Mouse (Mus musculus) megakaryocyte, adult 5-6 weeks (primary cell): ENCODE results near the gene Tspan18. TPM values are rescaled to one million over a fixed set of nuclear protein-coding genes. Genes with fewer than 3 reads are reported as not detected.

ENCODE experiments used
- ATAC-seq: 2 replicates; pipeline ENCODE4 v1.8.0; 2016; ENCODE audit warnings: mild to moderate bottlenecking, inconsistent platforms; ENCODE audit not compliant: poor library complexity, severe bottlenecking
- total RNA-seq, 2 experiments: library from RNA; stranded (forward) in 1 of 2; stranded (reverse) in 1 of 2; fragments of 153-499, 151-499 nt in 1 of 2; fragments of 221-1000, 200-1000 nt in 1 of 2; gene quantifications; 2 replicates each; pipeline versions ENCODE4 v1.2.3 to v1.2.4; 2015 to 2017

Gene Tspan18
- total RNA-seq, 2 experiments from 2014 or later, result 0.20 TPM; not detected in 1

DNA sequence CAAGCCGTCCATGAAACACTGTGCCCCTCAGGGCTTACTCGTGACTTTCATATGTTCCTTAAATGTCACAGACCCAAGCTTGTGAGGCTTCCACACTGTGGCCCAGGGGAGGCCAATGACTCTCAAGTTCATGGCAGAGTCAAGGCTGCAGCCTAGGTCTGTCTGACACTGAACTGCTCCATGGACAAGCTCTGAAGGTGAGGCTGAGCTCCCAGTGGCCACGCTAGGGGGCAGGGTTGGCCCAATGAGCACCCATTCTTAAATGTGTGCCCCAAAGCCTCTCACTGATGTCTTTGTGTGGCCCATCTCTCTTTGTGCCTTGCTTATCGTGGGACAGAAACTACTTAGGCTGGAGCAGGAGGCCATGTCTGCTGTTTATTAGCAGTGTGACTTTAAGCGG lies 113.9 kb downstream of the Tspan18 start:
- ATAC-seq, result no peak

DNA sequence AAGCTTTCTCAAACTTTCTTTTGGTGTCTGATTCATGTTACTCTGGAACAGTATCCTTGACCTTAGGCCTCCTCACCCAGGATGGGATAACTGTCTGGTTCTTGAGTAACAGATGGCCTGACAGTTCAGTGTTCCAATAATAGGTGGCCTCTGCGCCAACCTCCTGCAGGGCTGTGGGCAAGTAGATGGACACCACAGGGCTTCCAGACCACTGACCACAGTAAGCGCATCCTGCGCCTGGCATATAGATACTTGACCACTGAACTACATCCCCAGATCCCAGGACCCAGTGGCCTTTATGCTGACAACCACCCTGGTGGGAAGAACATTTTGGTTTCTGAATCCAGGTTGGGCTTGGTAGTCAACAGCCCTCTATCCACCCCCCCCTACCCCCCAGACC lies 114.7 kb downstream of the Tspan18 start:
- no peak for ATAC-seq

DNA sequence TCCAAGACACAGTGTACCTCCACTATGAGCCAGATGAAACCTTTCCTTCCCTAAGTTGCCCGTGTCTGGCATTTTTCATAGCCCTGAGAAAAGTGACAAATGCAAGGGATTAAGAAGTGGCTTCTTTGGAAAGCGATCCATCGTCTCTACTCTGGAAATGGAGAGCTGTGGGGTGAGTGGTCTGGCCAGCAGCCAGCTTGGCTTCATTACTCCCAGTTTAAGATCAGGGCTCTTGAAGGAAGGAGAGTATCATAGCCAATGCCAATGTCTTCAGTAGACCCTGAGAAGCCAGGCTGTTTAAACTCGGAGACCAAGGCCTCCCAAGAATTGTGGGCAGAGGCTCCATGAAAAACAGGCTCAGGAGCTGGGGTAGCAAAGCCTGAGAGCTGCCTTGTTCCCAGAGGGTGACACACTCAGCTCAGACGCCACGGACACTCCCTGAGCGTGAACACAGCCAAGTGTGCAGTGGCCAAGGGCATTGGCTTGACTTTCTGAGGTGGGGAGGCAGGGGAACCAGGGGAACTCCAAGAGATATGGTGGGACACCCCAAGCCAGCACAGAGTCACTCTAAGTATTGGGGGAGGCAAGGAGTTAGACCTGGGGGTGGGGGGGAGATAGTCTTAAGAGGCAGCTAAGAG lies 115.8 kb downstream of the Tspan18 start:
- ATAC-seq, result no peak

DNA sequence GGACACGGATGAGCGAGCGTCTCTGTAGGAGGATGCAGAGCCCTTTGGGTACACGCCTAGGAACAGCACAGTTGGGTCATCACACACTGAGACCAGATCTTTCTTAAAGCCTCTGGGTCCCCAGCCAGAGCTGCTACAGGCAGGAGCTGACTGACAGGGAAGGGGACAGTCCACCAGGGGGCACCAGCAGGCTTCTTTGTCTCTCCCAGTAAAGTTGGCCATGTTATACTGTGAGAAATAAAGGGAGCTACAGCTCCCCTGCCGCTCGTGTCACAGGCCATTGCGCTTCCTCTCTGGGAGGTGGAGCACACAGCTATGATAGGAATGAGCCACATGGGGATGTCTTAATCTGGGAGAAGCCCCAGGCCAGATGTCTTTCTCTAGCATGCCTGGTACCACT lies 117.3 kb downstream of the Tspan18 start:
- peak; percentile 66 for ATAC-seq

DNA sequence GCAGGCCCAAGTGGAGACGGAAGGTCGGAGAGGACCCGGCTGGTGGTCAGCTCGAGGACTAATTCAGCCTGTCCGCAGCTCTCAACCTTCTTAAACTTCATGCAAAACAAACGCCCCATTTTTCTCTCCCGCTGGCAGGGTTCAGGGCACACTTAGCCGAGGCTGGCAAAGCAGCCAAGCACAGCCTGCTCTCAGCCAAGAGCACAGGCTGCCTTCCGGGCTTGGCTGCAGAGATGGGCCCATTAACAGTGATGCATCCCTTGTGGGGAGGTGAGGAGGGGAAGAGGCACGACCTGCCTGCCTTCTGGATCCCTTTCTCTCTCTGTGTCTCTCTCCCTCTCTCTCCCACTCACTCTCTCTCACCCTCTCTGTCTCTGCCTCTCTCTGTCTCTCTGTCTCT lies 118.5 kb downstream of the Tspan18 start:
- ATAC-seq, result no peak

DNA sequence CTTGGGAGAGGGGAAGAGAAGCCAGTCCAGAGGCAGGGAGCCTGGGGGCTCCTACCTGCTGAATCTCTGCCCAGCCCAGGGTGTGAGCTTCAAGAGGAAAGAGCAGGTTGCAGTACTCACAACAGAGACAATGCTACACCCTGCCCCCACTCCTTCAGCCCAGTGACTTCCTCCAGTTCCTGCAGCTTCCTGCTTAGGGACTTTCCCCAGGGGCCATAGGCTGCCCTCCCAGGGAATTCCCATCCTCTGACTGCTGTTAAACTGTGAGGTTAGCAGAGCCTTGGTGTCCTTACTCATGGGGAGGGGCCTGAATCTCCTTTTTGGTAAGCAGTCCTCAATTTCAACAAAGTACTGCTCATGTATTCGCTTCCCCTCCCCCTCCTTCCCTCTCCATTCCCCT lies 120.1 kb downstream of the Tspan18 start:
- no peak for ATAC-seq

DNA sequence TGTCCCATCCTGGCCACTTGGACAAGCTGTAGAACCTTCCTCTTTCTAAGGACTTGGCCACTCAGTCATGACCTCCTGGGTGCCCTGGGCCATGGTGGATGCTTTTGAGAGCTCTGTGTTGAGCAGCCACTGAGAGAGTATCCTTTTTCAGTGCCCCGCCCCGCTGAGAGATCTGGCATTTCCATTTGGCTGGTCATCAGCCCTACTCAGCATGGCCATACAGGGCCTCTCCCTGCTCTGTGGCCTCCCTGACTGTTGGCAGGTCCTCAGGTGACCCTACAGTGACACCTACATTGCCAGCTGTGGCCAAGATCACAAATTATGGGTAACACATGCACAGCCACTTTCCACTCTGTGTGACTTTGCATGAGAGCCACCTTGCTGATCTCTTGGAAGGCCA lies 121.4 kb downstream of the Tspan18 start:
- ATAC-seq, result no peak

DNA sequence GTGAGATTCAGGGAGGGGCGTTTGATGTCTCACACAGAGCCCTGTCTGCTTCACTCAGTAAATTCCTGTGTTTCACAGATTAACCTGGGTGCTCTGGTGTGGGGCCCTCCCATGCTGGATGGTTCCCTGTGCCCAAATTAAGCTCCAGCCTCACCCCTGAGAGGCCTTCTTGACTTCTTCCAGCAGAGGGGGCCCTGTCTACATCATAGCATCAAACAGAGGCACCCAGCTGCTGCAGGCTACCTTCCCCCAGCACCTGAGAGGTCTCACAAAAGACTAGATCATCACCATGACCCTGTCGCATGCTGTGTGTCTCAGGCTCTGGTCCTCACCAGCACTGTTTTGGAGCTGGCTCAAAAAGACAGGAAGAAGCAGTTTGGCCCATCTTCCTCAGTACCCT lies 121.9 kb downstream of the Tspan18 start:
- no peak for ATAC-seq

DNA sequence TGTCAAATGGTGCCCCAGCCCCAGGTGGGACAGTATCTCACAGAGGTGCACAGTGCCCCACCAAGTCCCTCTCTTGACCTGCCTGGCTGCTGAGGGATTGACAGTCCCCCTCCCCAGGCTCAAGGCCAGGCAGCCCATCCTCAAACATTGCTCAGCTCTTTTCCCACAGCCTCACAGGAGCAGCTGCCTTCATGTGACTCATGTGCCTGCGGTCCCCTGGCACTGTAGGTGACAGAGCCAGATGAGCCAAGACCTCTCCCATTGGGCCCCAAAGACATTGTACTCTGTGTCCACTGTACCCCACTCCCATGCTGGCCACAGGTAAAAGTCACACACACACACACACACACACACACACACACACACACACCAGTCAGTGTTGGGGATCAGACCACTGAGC lies 128.2 kb downstream of the Tspan18 start:
- no peak for ATAC-seq

DNA sequence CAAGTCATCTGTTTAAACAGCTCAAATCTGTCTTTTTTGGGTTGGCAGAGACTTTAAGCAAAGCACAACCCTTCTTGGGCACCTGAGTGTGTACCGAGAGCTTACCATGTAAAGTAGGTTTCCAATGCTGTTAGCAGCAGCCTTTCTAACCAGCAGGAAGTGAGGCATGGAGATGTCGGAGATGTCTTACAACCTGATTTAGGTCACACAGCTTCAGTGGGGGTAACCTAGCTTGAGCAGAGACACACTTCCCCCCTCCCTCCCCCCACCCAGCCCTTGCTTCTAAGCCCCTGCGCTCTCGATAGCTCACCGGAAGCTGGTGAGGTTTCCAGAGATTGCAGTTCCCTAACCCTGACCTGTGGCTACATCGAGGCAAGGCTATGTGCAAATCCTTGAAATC lies 129.7 kb downstream of the Tspan18 start:
- ATAC-seq, result no peak

DNA sequence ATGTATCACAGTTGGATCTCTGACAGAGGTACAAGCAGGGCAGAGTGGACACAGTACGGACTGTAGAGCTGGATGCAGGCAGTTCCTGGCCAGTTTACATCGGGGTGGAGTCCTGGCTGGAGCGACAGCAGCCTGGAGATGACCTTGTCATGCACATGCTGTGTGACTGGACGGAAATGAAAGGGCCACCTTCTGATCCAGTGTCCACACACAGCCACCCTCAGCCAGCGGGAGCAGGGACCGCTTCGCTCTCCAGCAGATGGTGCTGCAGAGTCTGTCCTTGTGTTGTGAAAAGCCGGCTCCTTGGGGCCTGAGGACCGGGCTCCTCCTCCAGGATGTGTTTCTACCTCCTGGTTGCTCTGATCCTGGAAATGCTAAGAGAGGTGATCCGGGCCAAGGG lies 130.6 kb downstream of the Tspan18 start:
- no peak for ATAC-seq

DNA sequence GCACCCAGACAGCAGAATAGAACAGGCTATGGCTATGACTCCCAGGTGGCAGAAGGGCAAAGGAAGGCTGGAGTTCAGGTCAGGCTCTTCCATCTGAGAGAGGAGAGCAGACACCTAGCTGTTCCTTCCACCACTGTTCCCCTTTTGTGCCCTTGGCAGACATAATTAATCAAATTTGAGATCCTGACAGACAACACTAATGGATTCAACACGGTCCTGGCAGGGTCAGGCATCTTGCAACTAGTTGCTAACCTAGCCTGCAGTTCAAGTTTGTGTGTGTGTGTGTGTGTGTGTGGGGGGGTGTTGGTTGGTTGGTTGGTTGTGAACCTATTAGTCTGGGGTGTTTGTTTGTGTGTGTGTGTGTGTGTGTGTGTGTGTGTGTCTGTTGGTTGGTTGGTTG lies 131.5 kb downstream of the Tspan18 start:
- no peak for ATAC-seq

DNA sequence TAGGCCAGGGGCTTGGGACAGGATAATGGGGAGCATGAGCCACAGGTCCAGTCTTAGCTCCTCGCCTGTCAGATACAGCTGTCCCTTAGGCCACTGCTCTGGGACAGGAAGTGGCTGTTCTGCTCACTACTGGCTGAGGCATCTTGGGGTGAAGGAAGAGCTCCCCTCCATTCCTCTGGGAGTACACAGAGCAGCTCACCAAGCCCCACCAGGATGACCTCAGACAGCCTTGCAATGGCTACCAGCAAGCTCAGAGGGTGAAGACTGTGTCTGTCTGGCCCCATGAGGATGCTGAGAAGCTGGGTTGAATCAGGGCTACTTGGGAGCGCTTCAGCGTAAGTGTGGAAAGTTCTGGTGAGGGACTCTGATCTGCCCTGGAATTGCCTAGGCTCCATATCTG lies 132.3 kb downstream of the Tspan18 start:
- no peak for ATAC-seq

DNA sequence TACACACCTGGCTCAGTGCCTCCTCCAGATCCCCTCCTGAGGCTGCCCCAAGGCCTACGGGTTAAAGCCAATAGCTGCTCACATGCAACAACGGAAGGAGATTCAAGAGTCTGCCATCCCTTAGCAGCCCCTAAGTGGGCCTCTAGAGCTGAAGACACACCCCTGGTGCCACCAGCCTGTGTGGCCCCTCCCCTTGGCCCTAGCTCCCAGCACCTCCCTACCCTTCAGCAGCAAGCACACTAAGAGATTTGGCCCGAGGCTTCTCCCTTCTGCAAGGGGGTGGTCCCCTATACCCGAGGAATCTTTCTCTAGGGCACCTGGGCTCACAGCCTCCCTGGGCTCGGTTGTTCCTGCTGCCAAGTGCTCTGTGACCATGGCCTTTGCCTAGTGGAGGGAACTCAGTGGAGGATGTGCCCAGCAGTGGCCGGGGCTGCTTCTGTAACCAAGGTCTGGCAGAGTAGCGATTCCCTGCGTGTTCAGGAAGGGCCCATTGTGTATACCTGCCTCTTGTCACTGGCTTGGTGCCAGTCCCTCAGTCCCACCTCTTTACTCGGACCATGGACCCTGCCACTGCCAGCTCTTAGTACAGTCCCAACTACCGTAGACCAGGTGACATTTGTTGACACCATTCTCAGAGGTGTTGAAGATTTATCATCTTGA lies 133.5 kb downstream of the Tspan18 start:
- no peak for ATAC-seq

DNA sequence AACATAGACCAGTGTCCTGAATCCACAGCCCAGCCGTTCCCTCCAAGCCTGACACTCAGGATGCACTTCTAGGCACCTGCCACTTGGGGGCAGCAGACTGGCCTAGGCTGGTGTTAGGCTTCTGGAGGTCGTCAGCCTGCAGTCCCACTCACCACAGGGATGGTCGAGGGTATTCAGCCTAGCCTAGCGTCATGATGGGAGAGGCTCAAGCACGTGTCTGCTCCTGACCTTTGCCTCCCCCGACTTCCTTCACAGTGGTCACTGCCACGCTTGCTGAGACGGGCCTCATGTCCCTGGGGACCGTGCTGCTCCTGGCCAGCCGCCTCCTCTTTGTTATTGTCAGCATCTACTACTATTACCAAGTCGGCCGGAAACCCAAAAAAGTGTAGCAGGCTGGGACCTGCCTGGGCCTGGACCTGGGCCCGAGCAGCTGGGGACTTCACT lies 134.8 kb downstream of the Tspan18 start:
- ATAC-seq, result peak; percentile 73

DNA sequence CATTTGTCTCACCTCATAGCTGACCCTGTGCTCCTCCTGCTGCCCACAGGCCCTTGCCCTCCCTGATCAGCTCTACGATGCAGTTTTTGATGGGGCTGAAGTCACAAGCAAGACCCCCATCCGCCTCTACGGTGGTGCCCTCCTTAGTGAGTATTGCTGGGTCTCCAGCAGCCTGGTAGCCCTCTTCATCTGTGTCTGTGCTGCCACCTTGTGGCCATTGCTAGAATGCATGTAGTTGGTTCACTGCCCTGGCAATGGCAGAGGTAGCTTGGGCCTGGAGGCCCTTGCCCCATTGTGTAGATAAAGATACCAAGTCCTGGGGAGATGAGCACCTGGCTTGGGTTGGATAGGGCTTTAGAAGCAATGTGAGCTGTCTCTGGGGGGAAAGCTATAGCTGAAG lies 135.5 kb downstream of the Tspan18 start:
- ATAC-seq, result peak; percentile 86

DNA sequence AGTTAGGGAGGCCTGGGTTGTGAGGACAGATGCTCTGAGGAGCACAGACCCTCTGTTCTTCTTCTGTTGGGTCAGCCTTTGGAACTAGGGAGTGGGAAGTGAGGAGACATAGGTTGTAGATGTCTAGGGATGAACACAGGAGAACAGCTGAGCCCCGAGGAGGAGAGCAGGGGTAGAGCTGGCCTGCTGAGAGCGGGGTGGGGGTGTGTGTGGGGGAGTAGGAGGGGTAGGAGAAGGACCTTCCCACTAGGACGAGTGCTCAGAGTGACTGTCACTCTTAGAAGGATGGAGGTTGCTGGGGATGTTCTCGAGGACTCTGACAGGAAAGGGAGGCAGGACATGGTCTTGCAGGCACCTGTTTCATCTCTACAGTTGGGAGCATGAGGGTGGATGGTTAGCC lies 140.5 kb downstream of the Tspan18 start:
- no peak for ATAC-seq

DNA sequence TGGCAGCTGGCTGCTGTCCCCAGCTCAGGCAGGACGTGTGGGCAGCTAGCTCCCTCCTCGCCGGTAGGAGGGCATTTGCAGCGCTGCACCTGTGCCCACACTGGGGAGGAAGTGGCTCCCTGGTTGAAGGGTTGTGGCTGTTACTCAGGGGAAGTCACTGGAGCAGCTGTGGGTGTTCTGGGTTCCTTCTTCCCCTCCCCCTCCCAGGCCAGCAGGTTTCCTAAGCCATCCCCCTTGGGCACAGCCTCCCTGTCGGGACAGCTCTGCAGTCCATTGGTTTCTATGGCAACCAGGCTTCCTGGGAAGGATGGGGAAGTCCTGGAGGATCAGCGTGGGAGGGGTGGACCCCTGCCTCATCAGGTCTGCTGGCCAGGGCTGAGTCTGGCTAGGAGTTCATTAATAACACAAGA lies 141.6 kb downstream of the Tspan18 start:
- ATAC-seq, result peak; percentile 83

DNA sequence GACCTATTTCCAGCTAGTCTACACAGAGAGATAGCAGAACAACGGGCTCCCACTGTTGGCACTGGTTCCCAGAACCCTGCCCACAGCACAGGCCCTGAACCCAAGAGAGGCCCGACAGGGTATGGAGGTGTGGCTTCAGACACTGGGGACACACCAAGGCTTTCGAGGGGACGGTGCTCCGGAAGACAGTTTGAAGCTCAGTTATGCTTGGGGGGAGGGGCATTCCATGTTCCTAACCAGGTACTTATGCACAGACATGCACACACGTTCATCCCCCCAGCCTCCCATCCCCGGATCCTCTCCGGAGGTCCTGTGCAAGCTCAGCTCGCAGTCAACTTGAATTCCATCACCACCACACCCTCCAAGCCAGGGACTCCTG lies 142.1 kb downstream of the Tspan18 start:
- ATAC-seq, result no peak

DNA sequence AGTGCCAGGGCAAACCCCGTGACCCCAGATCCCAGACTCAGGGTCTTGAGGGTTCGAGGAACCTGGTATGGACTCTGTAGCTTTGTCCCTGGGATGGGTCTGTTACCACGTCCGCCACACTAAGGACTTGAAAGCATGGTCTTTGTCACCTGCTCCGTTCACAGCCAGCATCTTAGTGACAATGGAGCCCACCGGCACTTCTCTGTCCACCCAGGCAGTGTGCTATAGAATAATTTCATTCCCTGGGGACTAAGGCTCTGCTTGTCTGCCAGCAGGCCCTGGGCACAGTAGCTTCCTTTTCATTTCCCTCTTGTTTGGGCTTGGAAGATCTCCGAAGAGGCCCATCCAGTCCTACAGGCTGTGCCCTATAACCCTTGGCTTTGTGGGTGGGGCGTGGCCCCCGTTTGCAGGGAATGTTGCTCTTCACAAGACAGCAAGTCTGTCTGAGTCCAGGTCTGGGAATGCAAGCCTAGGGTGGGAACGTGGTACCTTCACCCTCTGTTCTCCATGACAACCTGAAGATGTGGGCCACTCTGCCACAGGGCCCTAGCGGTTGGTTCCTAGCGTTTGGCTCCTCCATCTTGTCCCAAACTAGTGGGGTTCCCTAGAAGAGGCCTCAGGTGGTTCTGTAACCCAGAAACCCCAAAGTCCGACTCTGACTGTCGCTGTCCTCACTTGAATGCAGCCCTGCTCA lies 142.7 kb downstream of the Tspan18 start:
- no peak for ATAC-seq

DNA sequence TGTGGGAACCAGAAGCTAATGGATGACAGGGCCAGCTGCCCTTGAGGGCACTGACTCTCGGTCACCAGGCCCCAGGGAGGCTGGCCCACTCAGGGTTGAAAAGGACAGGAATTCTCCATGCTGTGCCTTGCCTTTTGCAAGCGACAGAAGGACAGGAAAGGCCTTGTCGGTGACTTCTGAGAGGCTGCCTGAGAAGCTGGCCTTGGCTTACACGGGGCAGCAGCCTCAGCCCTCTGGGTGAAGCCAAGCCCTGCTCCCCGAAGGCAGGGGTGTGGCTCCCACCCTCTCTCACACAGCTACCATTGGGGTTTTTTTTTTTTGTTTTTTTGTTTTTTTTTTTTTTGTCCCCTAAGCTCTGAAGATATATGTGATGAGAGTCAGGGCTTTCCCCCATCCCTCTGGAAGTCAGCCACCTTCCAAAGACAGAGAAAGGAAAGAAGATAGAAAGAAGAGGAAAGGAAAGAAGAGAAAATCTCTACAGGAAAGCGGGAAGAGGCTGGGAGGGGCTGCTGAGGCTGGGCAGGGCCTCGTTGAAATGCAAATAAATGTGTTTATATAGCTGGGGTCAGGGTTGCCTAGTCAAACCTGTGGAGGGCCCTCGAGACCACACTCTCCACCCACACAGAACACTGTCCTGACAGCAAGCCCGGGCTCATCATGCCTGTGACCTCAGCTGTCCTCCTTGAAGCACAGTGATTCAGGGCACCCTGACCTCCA lies 143.4 kb downstream of the Tspan18 start:
- no peak for ATAC-seq
